ENCODE assay signal across 8 mouse cellular contexts in the genomic region with DNA sequence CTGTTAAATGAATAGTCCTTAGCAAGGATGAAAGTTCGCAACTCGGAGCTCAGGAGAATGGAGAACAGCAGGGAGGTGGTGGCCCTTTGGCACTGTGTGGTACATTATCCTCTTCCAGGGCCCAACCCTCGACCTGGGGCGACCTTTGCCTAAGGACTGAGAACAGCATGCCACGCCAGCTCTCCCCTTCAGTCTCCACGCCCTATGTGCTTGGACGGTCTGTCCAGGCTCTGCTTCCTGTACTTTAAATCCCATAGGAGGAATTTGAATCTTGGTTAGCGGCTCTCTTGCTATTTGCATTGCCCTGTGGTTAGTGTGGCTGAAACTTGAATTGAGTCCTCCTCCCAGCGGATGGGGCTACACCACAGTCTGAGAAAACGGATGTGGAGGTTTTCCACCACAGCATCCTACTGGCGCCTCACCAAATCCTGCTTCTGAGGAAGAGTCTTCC. TPM values are rescaled to one million over a fixed set of nuclear protein-coding genes. Genes with fewer than 3 reads are reported as not detected.
A peak's percentile ranks its signal among the peaks of the same experiment; 100 is the strongest.
DNase-seq lines count a peak whose midpoint lies in the region; ATAC-seq and TF ChIP-seq lines count a peak whose summit lies in the region.

No protein-coding gene starts in this region.

- no peaks in the 10 kb centered on the region for H3K27me3 ChIP-seq in embryonic facial prominence, embryonic 15.5 days
- no peaks in the 10 kb centered on the region for H3K27me3 ChIP-seq in heart, postnatal 0 days (ENCODE audit: control insufficient read depth, insufficient read depth, low read length)

- no peak for TF ChIP-seq EP300 in heart, postnatal 0 days (IDR thresholded peaks at IDR 0.05; ENCODE audit: low read depth)

- peak overlapping the region; percentile 79 for H3K27ac ChIP-seq in embryonic facial prominence, embryonic 15.5 days (replicated peaks)
- H3K27ac ChIP-seq in heart, postnatal 0 days (ENCODE audit: low read depth) = peak overlapping the region; percentile 91

- peak; percentile 77 for DNase-seq in CD4-positive helper T cell, adult 2 months (ENCODE audit: low read depth, low spot score)
- DNase-seq in R1 (ENCODE audit: low read depth, low spot score) = peak; percentile 37
- DNase-seq in heart, postnatal 0 days (ENCODE audit: low spot score) = peak; percentile 41
- DNase-seq in kidney, postnatal 10 days = peak; percentile 62
- peak; percentile 58 for DNase-seq in lung, postnatal 14 days
- DNase-seq in spleen, postnatal 10 days (ENCODE audit: low spot score in 2 of 2) = peak; percentile 6 to 20

- ATAC-seq in embryonic facial prominence, embryonic 15.5 days (ENCODE audit: insufficient number of reproducible peaks, low FRiP score, low TSS enrichment, low read depth) = no peak
- ATAC-seq in heart, postnatal 0 days (ENCODE audit: insufficient read depth, low read depth) = no peak
- no peak for ATAC-seq in erythroid progenitor cell, adult 5-6 weeks (replicated peaks; ENCODE audit: low FRiP score, poor library complexity, severe bottlenecking)

- WGBS in embryonic facial prominence, embryonic 15.5 days = 8% methylated on average over 11 of the region's 11 CpGs
- WGBS in heart, postnatal 0 days = 19% methylated on average over 11 of the region's 11 CpGs

- H3K4me1 ChIP-seq in embryonic facial prominence, embryonic 15.5 days = peaks cover 13% of the 10 kb centered on the region; the same call in 1 of the 2 replicates
- H3K4me1 ChIP-seq in heart, postnatal 0 days (ENCODE audit: control insufficient read depth, insufficient read depth) = peaks cover 23% of the 10 kb centered on the region; the same call in 1 of the 2 replicates

- H3K36me3 ChIP-seq in embryonic facial prominence, embryonic 15.5 days = no peaks in the 10 kb centered on the region
- H3K36me3 ChIP-seq in heart, postnatal 0 days (replicated peaks; ENCODE audit: control insufficient read depth, insufficient read depth, low read length) = no peaks in the 10 kb centered on the region

- H3K9ac ChIP-seq in embryonic facial prominence, embryonic 15.5 days = no peak overlapping the region
- peak overlapping the region; percentile 77; the same call in 1 of the 2 replicates for H3K9ac ChIP-seq in heart, postnatal 0 days (replicated peaks; ENCODE audit: low read depth, low read length)

- peak overlapping the region; percentile 63 for H3K4me2 ChIP-seq in embryonic facial prominence, embryonic 15.5 days (replicated peaks)
- peak overlapping the region; percentile 73 for H3K4me2 ChIP-seq in heart, postnatal 0 days (ENCODE audit: low read depth, low read length)

- no peak for TF ChIP-seq CTCF in heart, postnatal 0 days (IDR thresholded peaks at IDR 0.05; ENCODE audit: low read depth)

- H3K4me3 ChIP-seq in embryonic facial prominence, embryonic 15.5 days (replicated peaks) = peak overlapping the region; percentile 47
- H3K4me3 ChIP-seq in heart, postnatal 0 days (ENCODE audit: low read depth, low read length) = peak overlapping the region; percentile 65

- no peaks in the 10 kb centered on the region for H3K9me3 ChIP-seq in embryonic facial prominence, embryonic 15.5 days (replicated peaks)
- H3K9me3 ChIP-seq in heart, postnatal 0 days (replicated peaks; ENCODE audit: control insufficient read depth, low read length) = no peaks in the 10 kb centered on the region

RNA-seq across cellular contexts. Expression of a gene that starts 0.9 kb away (rescaled TPM):
- 12.8 and 18.1 TPM in 2 replicates for polyA plus RNA-seq in embryonic facial prominence, embryonic 15.5 days (2015; fragmentation: Nextera tagmentation; extraction: Ambion mirVana)
- 33.4 and 72.1 TPM in 2 replicates for total RNA-seq in heart, postnatal 0 days (2014; rRNA removed; ENCODE audit: low replicate concordance)
- 20.8 and 21.7 TPM in 2 replicates for polyA plus RNA-seq in heart, postnatal 0 days (2015; fragmentation: Nextera tagmentation; extraction: Ambion mirVana)
- not detected in 2 replicates for total RNA-seq in erythroid progenitor cell, adult 5-6 weeks (2015; ENCODE audit: low replicate concordance)
- total RNA-seq in erythroid progenitor cell, adult 5-6 weeks (2017; ENCODE audit: low replicate concordance) = not detected in 2 replicates

RNA-seq across cellular contexts. Expression of a gene that starts 0.9 kb away (rescaled TPM):
- polyA plus RNA-seq in embryonic facial prominence, embryonic 15.5 days (2015; fragmentation: Nextera tagmentation; extraction: Ambion mirVana) = 3.4 and 3.8 TPM in 2 replicates
- total RNA-seq in heart, postnatal 0 days (2014; rRNA removed; ENCODE audit: low replicate concordance) = 3.9 and 5.3 TPM in 2 replicates
- 3.0 and 3.6 TPM in 2 replicates for polyA plus RNA-seq in heart, postnatal 0 days (2015; fragmentation: Nextera tagmentation; extraction: Ambion mirVana)
- total RNA-seq in erythroid progenitor cell, adult 5-6 weeks (2015; ENCODE audit: low replicate concordance) = not detected in 2 replicates
- total RNA-seq in erythroid progenitor cell, adult 5-6 weeks (2017; ENCODE audit: low replicate concordance) = not detected in 2 replicates

Comparison
In these comparisons a context has a peak if more than half of its experiments do, and no peak if none do; other contexts are left out.
1. DNase-seq: peak in every context shown above with its lines; median percentile 77 in CD4-positive helper T cell, adult 2 months; 62 in kidney, postnatal 10 days; 58 in lung, postnatal 14 days; 41 in heart, postnatal 0 days; 37 in R1; 13 in spleen, postnatal 10 days.
2. RNA of a gene that starts 0.9 kb away (total RNA-seq): 33.4 to 72.1 TPM in heart, postnatal 0 days; not detected in erythroid progenitor cell, adult 5-6 weeks; every median in the first group is over 10 times any median in the second.